Mouse (Mus musculus) WW6 (cell line): ENCODE results near the gene Rap1a.

Experiments used
- DNase-seq: peaks from one replicate; pipeline ENCODE4 v3.0.0-alpha.2; 2013; ENCODE audit warnings: low read depth, low spot score

Gene Rap1a

DNA sequence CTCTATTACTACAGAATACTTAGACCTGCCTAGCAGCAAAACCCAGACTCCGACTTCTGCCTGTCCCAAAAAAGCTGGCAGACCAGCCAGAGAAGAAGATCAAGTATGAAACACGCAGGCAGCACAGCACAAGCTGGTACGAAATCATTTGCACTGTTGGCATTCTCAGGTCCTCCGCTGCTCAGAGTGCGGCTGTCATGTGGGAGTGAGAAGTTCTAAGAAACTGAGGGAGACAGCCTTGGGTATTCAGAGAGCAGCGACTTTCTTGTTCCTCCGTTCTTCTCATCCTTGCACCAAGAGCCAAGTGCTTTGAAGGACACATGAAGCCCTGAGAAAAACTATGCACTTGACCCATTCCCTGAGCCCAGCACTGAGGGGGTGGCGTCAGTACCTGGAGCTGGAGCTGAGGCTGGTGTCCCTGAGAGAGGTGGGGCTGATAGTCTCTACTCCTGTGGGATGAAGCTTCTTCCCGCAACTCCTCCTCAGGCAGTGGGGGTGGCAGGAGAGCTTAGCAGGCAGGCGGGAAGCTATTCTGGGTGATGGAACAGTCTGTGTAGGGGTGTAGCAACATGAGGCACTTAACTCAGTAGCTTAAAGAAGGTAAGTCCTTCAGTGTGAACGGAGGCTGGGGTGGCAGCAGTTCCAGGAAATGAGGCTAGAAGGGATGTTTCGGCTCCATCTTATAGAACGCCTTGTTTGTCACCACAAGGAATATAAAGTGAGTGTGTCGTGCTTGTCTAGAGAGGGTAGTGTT is 107.6 kb downstream of the Rap1a start:
- DNase-seq: no peak

DNA sequence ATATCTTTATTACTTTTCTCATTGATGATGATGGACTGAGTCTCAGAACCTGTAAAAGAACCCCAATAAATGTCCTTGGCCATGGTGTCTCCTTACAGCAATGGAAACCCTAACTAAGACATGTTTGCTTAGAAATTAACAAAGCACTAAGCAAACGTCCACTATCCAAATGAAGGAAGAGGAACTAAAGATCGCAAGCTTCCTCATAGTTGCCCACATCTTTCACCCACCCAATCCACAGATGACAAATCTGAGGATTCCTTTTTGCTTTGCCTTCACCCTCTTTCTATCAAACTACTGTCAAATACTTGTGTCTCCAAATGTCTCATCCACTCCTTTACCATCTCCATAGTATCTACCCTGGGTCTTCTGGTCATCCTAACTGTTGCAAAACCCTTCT is 112.6 kb downstream of the Rap1a start:
- DNase-seq: no peak

DNA sequence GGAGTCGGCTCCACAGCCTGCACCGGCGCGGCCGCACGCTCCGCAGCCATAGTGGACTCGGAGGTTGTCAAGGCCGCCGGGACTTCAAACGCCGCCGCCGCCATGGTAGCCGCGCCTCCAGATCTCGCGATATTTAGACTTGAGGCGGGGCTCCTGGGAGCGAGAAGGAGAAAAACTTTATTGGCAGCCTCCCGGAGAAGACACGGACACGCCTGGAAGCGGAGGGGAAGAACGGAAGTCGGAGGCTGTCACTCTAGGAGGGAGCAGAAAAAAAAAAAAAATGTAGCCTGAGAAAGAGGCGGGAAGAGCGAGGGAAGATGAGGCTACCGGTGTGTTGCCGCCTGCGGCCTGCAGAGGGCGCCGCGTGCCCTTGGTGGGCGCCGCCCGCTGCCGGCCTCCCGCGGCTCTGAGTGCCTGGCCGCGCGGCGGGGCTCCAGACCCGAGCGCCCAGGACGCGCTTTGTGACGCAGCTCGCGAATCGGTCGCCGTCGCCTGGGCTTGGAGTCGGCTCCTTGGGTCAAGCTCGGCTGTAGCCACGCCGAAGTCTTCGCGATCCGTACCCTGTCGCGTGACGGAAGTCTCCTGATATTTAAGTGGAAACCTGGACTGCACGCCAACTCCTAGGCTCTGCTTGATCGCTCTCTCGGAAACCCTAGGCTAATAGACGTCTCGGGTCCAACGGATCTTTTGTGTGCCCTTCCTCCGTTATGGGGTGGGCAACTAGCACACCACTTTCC is 113.6 kb downstream of the Rap1a start, which contains the start of gene Ddx20:
Ddx20 (minus strand) TSS at position 251 of the 737 bp plus-strand sequence.
- DNase-seq: peak; percentile 87

DNA sequence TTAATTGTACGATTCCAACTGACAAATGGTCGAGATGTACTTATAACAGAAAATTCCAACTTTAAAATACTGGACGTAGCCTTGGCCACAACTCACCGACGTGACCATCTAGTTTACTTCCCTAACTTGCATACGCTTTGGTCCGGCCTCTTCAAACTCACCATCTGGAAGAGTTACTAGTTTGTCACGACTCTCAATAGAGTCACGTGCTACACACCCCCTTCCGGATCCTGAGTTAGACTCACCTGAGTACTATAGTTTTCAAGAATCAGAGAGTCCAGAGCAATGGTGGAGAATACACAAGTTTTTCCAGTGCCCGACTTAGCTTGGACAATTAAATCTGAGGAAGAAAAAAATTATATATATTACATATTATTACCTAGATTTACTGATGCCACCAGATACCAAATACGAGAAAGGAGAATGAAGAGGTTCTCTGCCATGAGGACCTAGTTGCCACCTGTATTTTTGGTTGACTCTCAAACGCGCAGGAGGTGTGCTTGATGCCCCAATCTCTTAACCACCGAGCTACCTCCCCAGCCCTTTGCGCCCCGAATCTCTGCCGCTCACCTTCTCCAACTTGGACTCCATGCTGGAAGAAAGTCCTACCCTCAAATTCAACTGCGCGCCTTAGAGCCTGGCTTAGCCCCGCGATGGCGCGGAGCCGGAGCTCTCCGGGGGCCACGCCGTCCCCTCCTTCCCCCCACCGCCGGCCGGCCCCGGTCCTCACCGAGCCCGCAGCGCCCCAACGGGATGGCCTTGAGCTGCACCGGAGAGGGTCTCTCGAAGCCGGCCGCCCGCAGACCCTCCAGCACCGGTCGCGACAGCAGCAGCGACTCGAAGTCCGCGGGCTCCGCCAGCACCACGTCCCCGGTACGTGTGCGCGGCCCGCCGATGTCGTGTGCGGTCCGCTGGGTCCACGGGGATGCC is 114.5 kb downstream of the Rap1a start:
- no peak for DNase-seq

DNA sequence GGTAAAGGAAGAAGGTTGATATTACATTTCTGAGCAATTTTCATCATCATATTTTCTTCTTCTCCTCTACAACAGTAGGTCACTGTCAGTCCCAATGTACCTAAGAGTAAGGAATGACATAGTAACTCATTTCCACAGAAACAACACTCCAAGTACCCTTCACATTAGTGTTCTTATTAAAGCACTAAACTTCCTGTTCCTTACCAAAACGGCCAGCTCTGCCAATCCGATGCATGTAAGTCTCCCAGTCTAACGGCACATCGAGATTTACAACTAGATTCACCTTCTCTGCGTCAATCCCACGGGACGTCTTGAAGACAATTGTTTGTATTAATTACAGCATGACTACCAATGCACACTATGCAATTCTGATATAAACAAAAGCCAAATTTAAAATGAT is 120.8 kb downstream of the Rap1a start:
- no peak for DNase-seq
